Mouse (Mus musculus): ENCODE results near the gene Supt7l. TPM values are rescaled to one million over a fixed set of nuclear protein-coding genes. Genes with fewer than 3 reads are reported as not detected.

The Supt7l gene
- 10.9 and 16.4 TPM in 2 replicates for polyA plus RNA-seq (2012; rRNA removed; ENCODE audit: low replicate concordance)

DNA sequence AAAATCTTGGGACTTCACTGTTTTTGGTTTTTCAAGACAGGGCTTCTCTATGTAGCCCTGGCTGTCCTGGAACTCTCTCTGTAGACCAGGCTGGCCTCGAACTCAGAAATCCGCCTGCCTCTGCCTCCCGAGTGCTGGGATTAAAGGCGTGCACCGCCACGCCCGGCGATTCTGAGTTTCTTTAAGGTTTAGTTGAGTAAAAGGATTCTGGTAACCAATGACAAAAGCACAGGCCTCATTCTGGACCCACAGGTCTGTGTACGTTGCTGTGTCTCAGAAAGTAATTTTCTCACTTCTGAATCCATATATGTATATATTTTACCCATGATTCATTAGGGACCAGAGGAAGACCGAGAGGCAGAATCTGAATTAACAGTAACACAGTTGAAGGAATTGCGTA, at the start of gene Supt7l:
Gene Supt7l (minus strand): TSS at position 101 of the 400 bp plus-strand sequence.

GRCm38 (mm10) chr5:31526354-31527116, 1.1 kb downstream of the Supt7l start, which contains the start of gene Slc4a1ap:
TSS of gene Slc4a1ap (plus strand) at chr5:31526995.

GRCm38 (mm10) chr5:31494513-31495297, 32.9 kb downstream of the Supt7l start, which contains the start of gene Gpn1:
TSS of gene Gpn1 (plus strand) at chr5:31494741.

GRCm38 (mm10) chr5:31485440-31485839, 42.2 kb downstream of the Supt7l start, which contains the start of gene 4930548H24Rik:
TSS of gene 4930548H24Rik (plus strand) at chr5:31485740.

Other genes with a start within 250 kb of the Supt7l start
- gene Ift172, start 236.7 kb downstream of the Supt7l start, polyA plus RNA-seq (2012; rRNA removed; ENCODE audit: low replicate concordance) = 29.7 and 31.8 TPM in 2 replicates
- 15.6 and 18.2 TPM in 2 replicates for gene Fndc4, start 231.7 kb downstream of the Supt7l start, polyA plus RNA-seq (2012; rRNA removed; ENCODE audit: low replicate concordance)
- gene Gckr, start 230.4 kb downstream of the Supt7l start, polyA plus RNA-seq (2012; rRNA removed; ENCODE audit: low replicate concordance) = 0.36 and 0.84 TPM in 2 replicates
- gene Zfp512, start 75.4 kb downstream of the Supt7l start, polyA plus RNA-seq (2012; rRNA removed; ENCODE audit: low replicate concordance) = 6.7 and 12.7 TPM in 2 replicates
- not detected in 2 replicates for gene 4930548H24Rik, start 42.1 kb downstream of the Supt7l start, polyA plus RNA-seq (2012; rRNA removed; ENCODE audit: low replicate concordance)
- gene Gpn1, start 33.1 kb downstream of the Supt7l start, polyA plus RNA-seq (2012; rRNA removed; ENCODE audit: low replicate concordance) = 15.1 and 15.2 TPM in 2 replicates
- gene Slc4a1ap, start 812 bp downstream of the Supt7l start, polyA plus RNA-seq (2012; rRNA removed; ENCODE audit: low replicate concordance) = 13.8 and 15.6 TPM in 2 replicates
- 13.2 and 32.1 TPM in 2 replicates for gene Mrpl33, start 69.1 kb upstream of the Supt7l start, polyA plus RNA-seq (2012; rRNA removed; ENCODE audit: low replicate concordance)
- gene Rbks, start 169.8 kb upstream of the Supt7l start, polyA plus RNA-seq (2012; rRNA removed; ENCODE audit: low replicate concordance) = 3.7 and 4.5 TPM in 2 replicates
- 27.1 and 46.5 TPM in 2 replicates for gene Babam2, start 169.9 kb upstream of the Supt7l start, polyA plus RNA-seq (2012; rRNA removed; ENCODE audit: low replicate concordance)

All from mammary gland, adult 2 months (tissue).